Mouse (Mus musculus): ENCODE measurements around the gene Syndig1. TPM values are rescaled to one million over a fixed set of nuclear protein-coding genes. Genes with fewer than 3 reads are reported as not detected.

The Syndig1 gene
- 4.5 and 4.8 TPM in 2 replicates for polyA plus RNA-seq (2012; rRNA removed)

GRCm38 (mm10) chr2:149828911-149829310, at the start of gene Syndig1:
Gene Syndig1, plus strand, starts transcription at chr2:149829211.

DNA sequence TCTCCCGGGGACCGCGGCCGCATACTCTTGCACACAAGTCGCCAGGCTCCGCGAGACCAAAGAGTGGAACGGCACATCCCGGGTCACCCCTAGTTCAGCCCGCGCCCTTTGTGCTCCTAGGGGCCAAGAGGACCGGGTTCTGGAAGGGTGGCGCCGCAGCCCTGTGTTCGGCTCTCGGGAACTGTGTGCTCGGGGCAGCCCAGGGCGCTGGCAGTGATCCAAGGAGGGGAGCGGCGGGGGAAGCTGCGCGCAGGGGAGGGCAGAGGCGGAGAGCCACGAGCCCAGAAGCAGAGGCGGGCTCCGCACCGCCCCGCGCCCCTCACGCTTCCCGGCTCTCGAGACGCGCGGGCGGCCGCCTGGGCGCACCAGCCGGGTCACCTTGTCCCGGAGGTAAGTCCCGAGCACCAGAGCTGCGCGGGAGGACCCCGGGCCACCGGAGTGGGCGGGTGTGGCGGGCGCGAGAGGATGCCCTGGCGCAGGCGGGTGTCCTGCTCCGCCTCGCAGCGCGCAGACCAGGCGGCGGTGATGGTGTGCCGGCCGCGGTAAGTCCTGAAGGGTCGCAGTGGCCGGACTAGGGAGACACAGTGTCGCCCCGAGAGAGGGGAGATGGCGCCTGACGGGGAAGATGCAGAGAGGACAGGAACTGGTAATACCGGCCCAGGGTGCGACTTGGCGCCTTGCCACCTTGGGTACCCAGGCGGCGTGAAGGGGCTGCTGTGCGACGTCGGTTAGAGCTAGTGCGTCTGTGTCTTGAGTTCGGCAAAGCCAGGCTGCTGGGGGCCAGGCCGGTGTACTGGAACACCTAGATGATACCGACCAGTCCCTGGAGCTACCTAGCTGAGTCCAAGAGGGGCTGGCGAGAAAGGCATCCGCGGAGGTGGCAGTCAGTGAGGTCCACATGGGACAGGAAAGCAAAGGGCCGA, 1.8 kb downstream of the Syndig1 start, which contains the start of gene C530025M09Rik:
Gene C530025M09Rik, minus strand, starts transcription at position 678 of the 923 bp plus-strand sequence.

Other genes with a start within 250 kb of the Syndig1 start
- 0.23 TPM in 1 of 2 replicates, not detected in the other for gene C530025M09Rik, start 2.0 kb downstream of the Syndig1 start, polyA plus RNA-seq (2012; rRNA removed)